Mouse (Mus musculus): ENCODE measurements around the gene Mslnl.
A peak's percentile ranks its signal among the peaks of the same experiment; 100 is the strongest.

- TF ChIP-seq CTCF (IDR thresholded peaks at IDR 0.05; ENCODE audit: low read depth) (peak; percentile 99), EP300 (IDR thresholded peaks at IDR 0.05; ENCODE audit: low read depth) (no peak)
Observed at GRCm38 (mm10) chr17:25773549-25774120, 37.8 kb downstream of the Mslnl start, which contains the start of gene Narfl.

All from liver, embryonic 14.5 days (tissue).